Mouse (Mus musculus) kidney, adult 2 months (tissue): ENCODE measurements around the gene Xpnpep2.

ENCODE experiments used
- CTCF ChIP-seq: fragments of 200-500 bp; conservative IDR thresholded peaks from 2 replicates; pipeline ENCODE4 v1.5.1; 2011; ENCODE audit warnings: low read depth, mild to moderate bottlenecking, control low read depth, low read length, moderate library complexity, mixed read lengths; ENCODE audit not compliant: insufficient read depth, insufficient read length
- POLR2A ChIP-seq: fragments of 200-500 bp; IDR thresholded peaks from one replicate; pipeline ENCODE4 v1.6.1; 2011; ENCODE audit warnings: low read depth, low read length, control low read depth

DNA sequence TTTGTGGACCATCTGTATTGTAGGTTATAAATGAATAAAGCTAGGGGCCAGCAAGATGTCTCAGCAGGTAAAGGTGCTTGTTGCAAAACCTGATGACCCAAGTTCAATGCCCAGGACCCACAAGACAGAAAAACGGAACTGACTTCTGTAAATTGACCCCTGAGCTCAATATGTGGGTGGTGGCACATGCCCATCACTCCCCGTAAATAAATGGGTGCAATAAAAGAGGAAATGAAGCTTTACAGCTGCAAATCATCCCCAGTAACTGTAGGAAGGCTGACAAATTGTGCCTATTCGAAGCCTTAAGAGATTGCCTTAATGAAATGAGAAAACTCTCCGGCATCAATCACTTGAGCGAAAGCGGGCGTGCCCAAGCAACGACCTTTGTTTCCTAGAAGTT, 11.9 kb upstream of the Xpnpep2 start:
- TF ChIP-seq CTCF (no peak), POLR2A (no peak)
